ENCODE assay signal across 28 mouse cellular contexts in the genomic region with DNA sequence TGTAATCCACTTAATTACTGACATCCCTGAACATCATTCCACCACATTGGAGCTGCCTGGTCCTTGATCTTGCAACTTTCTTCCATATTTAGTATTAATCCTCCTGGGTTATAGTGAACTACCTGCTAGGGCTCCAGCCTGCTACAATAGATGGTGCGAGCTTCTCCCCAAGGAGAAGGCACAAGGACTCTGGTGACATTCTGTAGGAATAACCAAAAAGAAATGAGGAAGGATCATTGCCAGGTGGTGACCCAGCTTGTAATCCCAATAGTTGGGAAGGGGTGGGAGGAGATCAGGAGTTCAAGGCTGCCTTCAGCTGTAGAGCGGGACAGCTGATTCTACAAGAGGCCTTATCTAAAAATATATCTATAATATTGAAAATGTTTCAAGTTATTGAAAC.
"Had no signal": no experiment of that assay in that cellular context is flagged by ENCODE, and none has a peak within 500 bp of the region (broad histone marks: within the 10 kb centered on the region; RNA-seq: fewer than 3 reads in every experiment).

No protein-coding gene starts in this region.

- H3K27me3 ChIP-seq: limb, embryonic 12.5 days; limb, embryonic 13.5 days; limb, embryonic 15.5 days; liver, embryonic 12.5 days; liver, embryonic 13.5 days; liver, embryonic 15.5 days; lung, embryonic 15.5 days; megakaryocyte, embryonic 14.5 days; midbrain, embryonic 15.5 days; neural tube, embryonic 12.5 days had no signal

- H3K4me3 ChIP-seq: limb, embryonic 10.5 days; limb, embryonic 12.5 days; limb, embryonic 13.5 days; limb, embryonic 15.5 days; liver, embryonic 12.5 days; liver, embryonic 13.5 days; liver, embryonic 15.5 days; lung, embryonic 15.5 days; megakaryocyte, embryonic 14.5 days; midbrain, embryonic 10.5 days; midbrain, embryonic 12.5 days; midbrain, embryonic 13.5 days; midbrain, embryonic 15.5 days; myocyte; neural tube, embryonic 12.5 days had no signal

- H3K27ac ChIP-seq: limb, embryonic 10.5 days; limb, embryonic 12.5 days; limb, embryonic 13.5 days; limb, embryonic 15.5 days; liver, embryonic 12.5 days; liver, embryonic 13.5 days; liver, embryonic 14.5 days; liver, embryonic 15.5 days; lung, embryonic 15.5 days; macrophage; midbrain, embryonic 10.5 days; midbrain, embryonic 12.5 days; midbrain, embryonic 13.5 days; midbrain, embryonic 15.5 days; neural tube, embryonic 12.5 days had no signal

- DNase-seq: left cerebral cortex, postnatal 4 days; liver; liver, embryonic 13.5 days; liver, postnatal 0 days; lung, adult 18-20 months; lung, adult 2 months; lung, embryonic 14.5 days; lung, postnatal 10 days; lung, postnatal 14 days; lung, postnatal 36 days; lung, postnatal 4 days; midbrain, embryonic 14.5 days had no signal

- H3K4me1 ChIP-seq: neural tube, embryonic 12.5 days had no signal

- H3K9me3 ChIP-seq: limb, embryonic 10.5 days; limb, embryonic 12.5 days; limb, embryonic 13.5 days; limb, embryonic 15.5 days; liver, embryonic 12.5 days; liver, embryonic 13.5 days; liver, embryonic 15.5 days; lung, embryonic 15.5 days; megakaryocyte, embryonic 14.5 days; midbrain, embryonic 10.5 days; midbrain, embryonic 12.5 days; midbrain, embryonic 13.5 days; midbrain, embryonic 15.5 days; neural tube, embryonic 12.5 days had no signal

- H3K36me3 ChIP-seq: limb, embryonic 12.5 days; limb, embryonic 13.5 days; limb, embryonic 15.5 days; lung, embryonic 15.5 days; midbrain, embryonic 12.5 days; midbrain, embryonic 13.5 days; midbrain, embryonic 15.5 days; neural tube, embryonic 12.5 days had no signal
